Mouse (Mus musculus) olfactory bulb, adult 2 months (tissue): Measurements from ENCODE around the gene Engase.

Experiments used
- CTCF ChIP-seq: fragments of 200-500 bp; IDR thresholded peaks from 2 replicates; pipeline ENCODE4 v1.5.1; 2012; ENCODE audit warnings: low read depth, mild to moderate bottlenecking, low read length, moderate library complexity; ENCODE audit not compliant: insufficient read depth
- POLR2A ChIP-seq: fragments of 200-500 bp; IDR thresholded peaks from 2 replicates; pipeline ENCODE4 v1.6.1; 2012; ENCODE audit warnings: mild to moderate bottlenecking, low read depth, low read length, moderate library complexity; ENCODE audit not compliant: insufficient read depth

- TF ChIP-seq CTCF (no peak), POLR2A (no peak)
Observed at GRCm38 (mm10) chr11:118475496-118476083, 1.0 kb upstream of the Engase start.
